Mouse (Mus musculus) heart, embryonic 16.5 days (tissue): Measurements from ENCODE around the gene Myg1. TPM values are rescaled to one million over a fixed set of nuclear protein-coding genes. Genes with fewer than 3 reads are reported as not detected.
A peak's percentile ranks its signal among the peaks of the same experiment; 100 is the strongest.

Experiments
- ATAC-seq: fragments of 200-750 bp; cut with Nextera tagmentation; replicated peaks from 2 replicates; pipeline ENCODE4 v1.8.0; 2017; ENCODE audit warnings: moderate number of reproducible peaks; ENCODE audit not compliant: insufficient read depth, low FRiP score; ENCODE audit errors: extremely low read depth
- H3K27ac ChIP-seq: fragments of 300-500 bp; sonication (generic); 2 replicates; pipeline ENCODE4 v1.5.1; 2014; ENCODE audit warnings: mild to moderate bottlenecking, low read length, control low read depth, moderate library complexity
- H3K27me3 ChIP-seq: fragments of 300-500 bp; sonication (generic); 2 replicates; pipeline ENCODE4 v1.6.1; 2014; ENCODE audit warnings: low read length, mixed read lengths; ENCODE audit not compliant: control insufficient read depth, insufficient read depth
- H3K36me3 ChIP-seq: fragments of 300-500 bp; sonication (generic); 2 replicates; pipeline ENCODE4 v1.6.1; 2014; ENCODE audit not compliant: control insufficient read depth, insufficient read depth
- H3K4me1 ChIP-seq: fragments of 300-500 bp; sonication (generic); 2 replicates; pipeline ENCODE4 v1.6.1; 2014; ENCODE audit warnings: low read length, mixed read lengths; ENCODE audit not compliant: control insufficient read depth, insufficient read depth
- H3K4me2 ChIP-seq: fragments of 300-500 bp; sonication (generic); 2 replicates; pipeline ENCODE4 v1.6.1; 2014; ENCODE audit warnings: low read depth, mild to moderate bottlenecking, control low read depth, low read length
- H3K4me3 ChIP-seq: fragments of 300-500 bp; sonication (generic); 2 replicates; pipeline ENCODE4 v1.5.1; 2014; ENCODE audit warnings: mild to moderate bottlenecking, control low read depth, low read length
- H3K9ac ChIP-seq: fragments of 300-500 bp; sonication (generic); 2 replicates; pipeline ENCODE4 v1.6.1; 2014; ENCODE audit warnings: low read length, control low read depth
- H3K9me3 ChIP-seq: fragments of 300-500 bp; sonication (generic); replicated peaks from 2 replicates; pipeline ENCODE4 v1.6.1; 2016; ENCODE audit warnings: low read length; ENCODE audit not compliant: control insufficient read depth
- WGBS: fragments of 180-500 bp; shearing (Covaris S2); extraction: QIAGEN DNeasy Blood & Tissue Kit; methylation state at CpG from one replicate; pipeline ENCODE4 v1.1.7; 2014; 5-methylcytosine and 5-hydroxymethylcytosine counted together
- polyA plus RNA-seq: library from polyadenylated mRNA; unstranded; fragments of >200 nt; fragmentation: Nextera tagmentation; extraction: Ambion mirVana; gene quantifications from 2 replicates; pipeline ENCODE4 v1.2.1, GENCODE M21; 2015

Gene Myg1
- polyA plus RNA-seq, 1 experiment from 2014 or later: 56.6 TPM

DNA sequence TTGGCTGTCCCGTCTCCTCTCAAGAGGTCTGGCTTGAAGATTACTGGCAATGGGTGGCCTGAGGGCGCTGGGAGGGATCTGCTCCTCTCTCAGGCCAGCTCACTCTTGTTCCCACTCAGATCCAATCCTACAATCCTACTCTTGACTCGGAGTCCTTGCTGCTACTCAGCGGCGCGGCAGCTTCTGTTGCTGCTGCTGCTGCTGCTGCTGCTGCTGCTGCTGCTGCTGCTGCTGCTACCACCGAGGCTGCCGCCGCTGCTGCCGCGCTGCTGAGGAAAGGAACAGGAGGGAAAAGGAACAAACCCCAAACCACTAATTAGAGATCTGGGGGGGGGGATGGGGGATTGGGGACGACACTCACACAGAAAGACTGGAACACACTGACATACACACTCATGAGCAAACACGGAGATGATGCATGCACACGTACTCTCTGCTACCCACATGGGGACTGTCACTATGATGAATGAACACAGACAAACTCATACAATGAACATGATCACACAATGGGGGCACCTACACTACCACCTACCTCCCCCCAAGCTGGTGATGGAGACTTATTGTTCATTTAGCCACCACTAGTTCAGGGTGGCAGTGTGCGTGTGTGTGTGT lies 35.3 kb downstream of the Myg1 start, which contains the start of gene Sp7:
Sp7 (minus strand) TSS at position 450 of the 612 bp plus-strand sequence.
- Histone ChIP-seq H3K4me3 (peak within 1 kb of the TSS; percentile 28), H3K4me2 (peak within 1 kb of the TSS; percentile 46), H3K9ac (peak within 1 kb of the TSS; percentile 41; the same call in 1 of the 2 replicates), H3K27me3 (peaks cover 25% of the 10 kb centered on the region), H3K4me1 (peaks cover 14% of the 10 kb centered on the region), H3K36me3 (no peaks in the 10 kb centered on the region), H3K9me3 (no peaks in the 10 kb centered on the region), H3K27ac (no peak within 1 kb of the TSS)
- no peak for ATAC-seq
- 9% methylated on average over 15 of the region's 15 CpGs for WGBS

DNA sequence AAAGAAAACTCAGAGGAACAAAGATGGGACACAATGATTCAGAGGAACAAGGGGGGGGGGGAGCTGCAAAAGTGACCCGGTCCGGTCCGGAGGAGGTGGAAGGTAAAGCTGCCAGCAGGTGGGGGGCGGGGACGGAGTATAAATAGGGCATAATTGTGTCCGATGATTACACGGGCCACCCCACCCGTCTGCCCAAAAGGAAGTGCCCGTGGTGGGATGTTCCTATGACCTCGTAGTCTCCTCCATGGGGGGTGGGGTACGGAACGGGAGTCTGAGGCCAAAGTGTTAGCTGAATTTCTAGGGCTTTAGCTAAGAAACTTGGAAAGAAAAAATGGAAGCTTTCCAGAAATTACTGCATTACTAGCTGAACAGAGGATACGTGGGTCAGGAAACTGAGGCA lies 38.5 kb downstream of the Myg1 start:
- Histone ChIP-seq H3K4me1 (peaks cover 6% of the 10 kb centered on the region), H3K9ac (no peak overlapping the region), H3K27ac (no peak overlapping the region), H3K4me3 (no peak overlapping the region), H3K27me3 (peaks cover 21% of the 10 kb centered on the region), H3K36me3 (no peaks in the 10 kb centered on the region), H3K9me3 (no peaks in the 10 kb centered on the region), H3K4me2 (peak overlapping the region; percentile 7; the same call in 1 of the 2 replicates)
- 20% methylated on average over 13 of the region's 13 CpGs for WGBS
- ATAC-seq: no peak

DNA sequence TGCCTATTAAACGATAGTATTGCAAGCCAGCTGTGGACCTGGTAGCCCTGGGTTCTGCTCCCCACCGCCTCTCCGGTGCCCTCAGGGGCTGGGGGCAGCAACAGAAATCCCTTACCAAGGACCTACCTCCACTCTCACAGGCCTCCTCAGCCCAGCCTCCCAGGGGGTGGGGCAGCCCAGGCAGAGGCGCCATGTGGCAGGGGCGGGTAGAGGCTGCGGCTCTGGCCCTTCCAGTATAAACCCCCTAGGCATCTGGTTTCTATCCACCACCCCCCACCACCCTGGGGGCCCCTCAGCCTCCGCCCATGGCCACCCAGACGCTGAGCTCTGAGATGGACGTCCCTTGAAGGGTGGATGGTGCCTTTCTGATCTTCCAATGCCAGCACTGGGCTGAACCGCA lies 39.2 kb downstream of the Myg1 start:
- no peaks in the 10 kb centered on the region for H3K36me3 ChIP-seq
- H3K4me1 ChIP-seq: peaks cover 6% of the 10 kb centered on the region
- no peak for ATAC-seq
- H3K4me3 ChIP-seq: no peak overlapping the region
- peaks cover 17% of the 10 kb centered on the region for H3K27me3 ChIP-seq
- no peaks in the 10 kb centered on the region for H3K9me3 ChIP-seq
- WGBS: 10% methylated on average over 10 of the region's 10 CpGs
- H3K9ac ChIP-seq: peak overlapping the region; percentile 6; the same call in 1 of the 2 replicates
- H3K4me2 ChIP-seq: peak overlapping the region; percentile 20
- H3K27ac ChIP-seq: no peak overlapping the region

DNA sequence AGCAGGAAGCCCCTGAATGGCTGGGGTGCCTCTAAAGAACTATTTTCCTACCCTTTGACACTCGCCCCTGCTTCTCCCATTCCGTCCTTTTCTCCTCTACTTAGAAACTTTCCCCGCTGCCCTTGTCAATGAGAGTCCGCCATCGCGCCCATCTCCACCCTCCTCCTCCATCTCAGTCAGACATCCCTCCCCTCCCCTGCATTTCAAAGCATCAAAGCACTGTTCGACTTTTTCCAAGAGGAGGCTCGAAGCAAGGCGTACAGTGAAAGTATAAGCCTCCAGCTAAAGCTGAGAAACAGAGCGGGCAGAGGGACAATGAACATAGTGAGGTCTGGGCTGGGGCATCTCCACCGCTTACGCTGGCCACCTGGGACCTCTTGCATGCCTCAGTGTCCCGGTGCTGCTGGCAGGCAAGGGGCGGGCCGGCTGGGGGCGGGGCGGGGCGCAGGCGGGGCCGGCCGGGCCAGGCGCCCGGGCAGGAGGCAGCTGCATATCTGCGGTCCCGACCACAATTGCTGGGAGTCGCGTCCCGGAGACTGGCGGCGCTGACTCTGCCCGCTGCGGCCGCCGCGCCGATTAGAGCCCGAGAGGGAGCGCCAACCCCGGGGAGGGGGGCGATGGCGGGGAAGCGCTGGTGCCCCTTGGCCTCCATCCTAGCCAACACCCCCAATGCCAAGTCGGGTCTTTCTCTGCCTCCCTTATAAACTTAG lies 45.1 kb downstream of the Myg1 start:
- whole genome bisulfite sequencing: 1% methylated on average over 43 of the region's 43 CpGs
- peak overlapping the region; percentile 73 for H3K4me3 ChIP-seq
- peak; percentile 87 for ATAC-seq
- H3K4me1 ChIP-seq: peaks cover 12% of the 10 kb centered on the region
- H3K27me3 ChIP-seq: no peaks in the 10 kb centered on the region
- H3K9ac ChIP-seq: peak overlapping the region; percentile 82
- H3K4me2 ChIP-seq: peak overlapping the region; percentile 99
- no peaks in the 10 kb centered on the region for H3K36me3 ChIP-seq
- H3K9me3 ChIP-seq: no peaks in the 10 kb centered on the region
- peak overlapping the region; percentile 81 for H3K27ac ChIP-seq

DNA sequence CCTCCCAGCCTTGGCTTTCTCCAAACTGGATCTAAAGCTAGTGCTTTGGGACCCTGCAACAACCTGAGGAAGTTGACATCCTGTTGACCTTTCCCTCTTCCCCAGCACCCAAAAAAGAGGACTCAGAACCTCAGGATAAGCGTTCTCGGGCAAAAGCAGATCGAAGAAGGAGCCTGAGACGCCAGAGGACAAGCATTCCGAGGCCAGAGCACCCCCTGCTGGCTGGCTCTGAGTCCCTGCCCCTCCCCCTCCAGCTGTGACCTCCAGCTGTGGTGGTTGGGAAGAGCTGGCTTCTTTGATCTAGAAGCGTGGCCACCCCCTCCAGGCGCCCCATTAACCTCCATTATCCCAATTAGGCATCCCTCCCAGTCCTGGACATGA lies 45.6 kb downstream of the Myg1 start:
- H3K9me3 ChIP-seq: no peaks in the 10 kb centered on the region
- H3K4me1 ChIP-seq: peaks cover 12% of the 10 kb centered on the region
- H3K27me3 ChIP-seq: no peaks in the 10 kb centered on the region
- peak; percentile 80 for ATAC-seq
- peak overlapping the region; percentile 82 for H3K9ac ChIP-seq
- WGBS: under 1% methylated on average over 7 of the region's 7 CpGs
- H3K4me3 ChIP-seq: peak overlapping the region; percentile 73
- no peaks in the 10 kb centered on the region for H3K36me3 ChIP-seq
- peak overlapping the region; percentile 81 for H3K27ac ChIP-seq
- H3K4me2 ChIP-seq: peak overlapping the region; percentile 99

DNA sequence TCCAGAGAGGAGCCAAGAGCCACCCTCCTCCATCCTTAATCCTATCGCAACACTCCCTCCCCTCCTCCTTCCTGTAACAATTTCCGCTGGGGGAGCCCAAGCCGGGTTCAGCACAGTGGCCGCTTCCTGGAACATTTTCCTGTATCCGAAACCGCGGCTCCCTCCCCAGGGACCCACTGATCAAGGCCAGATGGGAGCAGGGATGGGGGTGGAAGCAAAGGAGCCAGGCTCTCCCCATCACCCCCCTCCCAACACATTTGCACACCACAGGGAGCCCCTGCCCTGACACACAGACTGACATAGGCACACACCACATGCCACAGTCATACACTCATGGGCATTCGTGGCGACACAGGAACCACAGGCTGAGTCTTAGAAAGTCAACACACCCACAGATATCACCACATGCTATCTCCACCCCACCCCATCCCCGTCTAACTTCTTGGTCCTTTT lies 46.3 kb downstream of the Myg1 start:
- Histone ChIP-seq H3K4me3 (0 out of 2 replicates have a peak overlapping the region, but pooled peaks have one; percentile 73), H3K27me3 (no peaks in the 10 kb centered on the region), H3K9ac (peak overlapping the region; percentile 45; the same call in 1 of the 2 replicates), H3K9me3 (no peaks in the 10 kb centered on the region), H3K4me1 (peaks cover 12% of the 10 kb centered on the region), H3K27ac (peak overlapping the region; percentile 68), H3K4me2 (peak overlapping the region; percentile 99), H3K36me3 (no peaks in the 10 kb centered on the region)
- ATAC-seq: peak; percentile 47; the same call in 1 of the 2 replicates
- WGBS: 8% methylated on average over 10 of the region's 10 CpGs

DNA sequence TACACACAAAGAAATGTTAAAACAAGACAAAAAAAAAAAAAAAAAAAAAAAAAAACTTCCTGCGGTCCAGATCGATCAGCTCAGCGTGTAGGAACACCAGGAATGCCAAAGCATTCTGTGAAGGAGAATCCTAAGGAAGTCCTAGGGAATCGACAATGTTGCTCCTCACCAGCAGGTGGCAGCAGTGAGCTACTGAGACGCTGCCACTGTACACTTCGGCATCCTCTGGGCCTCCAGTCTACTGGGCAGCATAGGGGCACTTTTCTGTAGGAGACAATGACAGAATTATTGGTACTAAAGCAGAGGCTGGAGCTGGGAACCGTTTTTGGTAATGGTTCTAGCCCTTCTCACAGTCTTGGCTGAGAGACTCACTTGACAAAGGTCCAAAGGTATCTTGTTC lies 50.1 kb downstream of the Myg1 start:
- under 1% methylated on average over 7 of the region's 7 CpGs for WGBS
- Histone ChIP-seq H3K9ac (no peak overlapping the region), H3K4me2 (no peak overlapping the region), H3K36me3 (no peaks in the 10 kb centered on the region), H3K27me3 (no peaks in the 10 kb centered on the region), H3K4me3 (no peak overlapping the region), H3K9me3 (no peaks in the 10 kb centered on the region), H3K4me1 (peaks cover 8% of the 10 kb centered on the region), H3K27ac (no peak overlapping the region)
- ATAC-seq: 0 out of 2 replicates have a peak, but pooled peaks have one; percentile 20

DNA sequence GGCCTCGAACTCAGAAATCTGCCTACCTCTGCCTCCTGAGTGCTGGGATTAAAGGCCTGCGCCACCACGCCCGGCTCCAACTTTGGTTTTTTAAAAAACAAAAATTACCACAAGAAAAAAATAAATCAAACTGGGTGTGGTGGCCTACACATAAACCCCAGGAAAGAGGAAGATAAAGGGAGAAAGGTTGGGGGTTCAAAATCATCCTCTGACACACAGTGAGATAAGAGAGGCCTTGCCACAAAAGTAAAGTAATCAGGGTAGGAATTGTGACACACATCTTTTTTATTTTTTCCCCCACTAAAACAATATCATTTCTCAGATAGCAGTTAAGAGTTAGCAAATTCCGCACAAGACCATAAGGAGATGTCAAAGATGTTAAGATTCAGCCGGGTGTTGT lies 52.2 kb downstream of the Myg1 start:
- Histone ChIP-seq H3K9ac (no peak overlapping the region), H3K27ac (no peak overlapping the region), H3K9me3 (no peaks in the 10 kb centered on the region), H3K27me3 (no peaks in the 10 kb centered on the region), H3K4me1 (no peaks in the 10 kb centered on the region), H3K4me2 (no peak overlapping the region), H3K4me3 (no peak overlapping the region), H3K36me3 (no peaks in the 10 kb centered on the region)
- no peak for ATAC-seq
- 85% methylated on average over 6 of the region's 6 CpGs for WGBS

DNA sequence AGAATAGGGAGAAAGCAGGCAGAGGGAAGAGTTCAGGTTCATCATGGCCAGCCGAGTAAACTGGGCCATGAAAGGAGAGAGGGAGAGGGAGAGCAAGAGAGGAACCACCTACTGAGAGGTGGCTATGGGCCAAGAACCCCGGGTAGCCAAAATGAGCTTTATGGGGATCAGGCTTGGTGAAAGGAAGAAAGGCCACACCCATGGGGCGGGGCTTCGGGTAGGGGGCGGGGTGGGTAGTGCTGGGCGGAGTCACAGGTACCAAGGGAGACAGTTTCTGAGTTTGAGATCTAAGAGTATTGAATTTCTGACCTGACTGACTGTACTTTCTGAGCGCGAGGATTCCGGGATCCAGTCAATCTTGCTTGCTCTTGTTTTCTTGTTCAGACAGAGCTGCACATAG lies 55.1 kb downstream of the Myg1 start:
- WGBS: 41% methylated on average over 9 of the region's 9 CpGs
- H3K4me3 ChIP-seq: no peak overlapping the region
- H3K27me3 ChIP-seq: no peaks in the 10 kb centered on the region
- no peak overlapping the region for H3K4me2 ChIP-seq
- no peak overlapping the region for H3K9ac ChIP-seq
- H3K27ac ChIP-seq: no peak overlapping the region
- no peak for ATAC-seq
- no peaks in the 10 kb centered on the region for H3K9me3 ChIP-seq
- no peaks in the 10 kb centered on the region for H3K36me3 ChIP-seq
- no peaks in the 10 kb centered on the region for H3K4me1 ChIP-seq
